Mouse (Mus musculus) heart, embryonic 15.5 days (tissue): ENCODE data around the gene Dnah2. TPM values are rescaled to one million over a fixed set of nuclear protein-coding genes. Genes with fewer than 3 reads are reported as not detected.

Experiments used
- ATAC-seq: fragments of 200-750 bp; cut with Nextera tagmentation; replicated peaks from 2 replicates; pipeline ENCODE4 v1.8.0; 2017; ENCODE audit warnings: low read depth, moderate TSS enrichment; ENCODE audit not compliant: insufficient number of reproducible peaks, insufficient read depth, low FRiP score
- H3K27ac ChIP-seq: fragments of 300-500 bp; sonication (generic); 2 replicates; pipeline ENCODE4 v1.5.1; 2015; ENCODE audit warnings: mild to moderate bottlenecking, inconsistent platforms
- H3K27me3 ChIP-seq: fragments of 300-500 bp; sonication (generic); 2 replicates; pipeline ENCODE4 v1.6.1; 2015; ENCODE audit warnings: inconsistent platforms
- H3K36me3 ChIP-seq: fragments of 300-500 bp; sonication (generic); 2 replicates; pipeline ENCODE4 v1.6.1; 2015; ENCODE audit warnings: mild to moderate bottlenecking, inconsistent platforms
- H3K4me1 ChIP-seq: fragments of 300-500 bp; sonication (generic); replicated peaks from 2 replicates; pipeline ENCODE4 v1.6.1; 2015; ENCODE audit warnings: inconsistent platforms
- H3K4me2 ChIP-seq: fragments of 300-500 bp; sonication (generic); 2 replicates; pipeline ENCODE4 v1.6.1; 2015; ENCODE audit warnings: inconsistent platforms, mild to moderate bottlenecking, moderate library complexity
- H3K4me3 ChIP-seq: fragments of 300-500 bp; sonication (generic); 2 replicates; pipeline ENCODE4 v1.5.1; 2015; ENCODE audit warnings: mild to moderate bottlenecking, inconsistent platforms
- H3K9ac ChIP-seq: fragments of 300-500 bp; sonication (generic); 2 replicates; pipeline ENCODE4 v1.6.1; 2015; ENCODE audit warnings: mild to moderate bottlenecking, inconsistent platforms
- H3K9me3 ChIP-seq: fragments of 300-500 bp; sonication (generic); replicated peaks from 2 replicates; pipeline ENCODE4 v1.6.1; 2016; ENCODE audit warnings: inconsistent platforms
- WGBS: fragments of 180-500 bp; shearing (Covaris S2); methylation state at CpG from one replicate; pipeline ENCODE4 v1.1.7; 2015; ENCODE audit warnings: mixed read lengths; 5-methylcytosine and 5-hydroxymethylcytosine counted together
- polyA plus RNA-seq: library from polyadenylated mRNA; unstranded; fragments of >200 nt; fragmentation: Nextera tagmentation; extraction: Ambion mirVana; gene quantifications from 2 replicates; pipeline ENCODE4 v1.2.1, GENCODE M21; 2015

Gene Dnah2
- polyA plus RNA-seq, 1 experiment from 2014 or later = 0.21 TPM

GRCm38 (mm10) chr11:69381356-69381755 lies 167.6 kb downstream of the Dnah2 start:
- Histone ChIP-seq H3K9me3 (no peaks in the 10 kb centered on the region), H3K27ac (0 out of 2 replicates have a peak overlapping the region, but pooled peaks have one; percentile 19), H3K4me1 (peaks cover 14% of the 10 kb centered on the region), H3K36me3 (no peaks in the 10 kb centered on the region), H3K4me3 (no peak overlapping the region), H3K4me2 (no peak overlapping the region), H3K9ac (no peak overlapping the region), H3K27me3 (no peaks in the 10 kb centered on the region)
- no peak for ATAC-seq
- WGBS = 60% methylated on average over 6 of the region's 6 CpGs

GRCm38 (mm10) chr11:69379600-69379999 lies 169.3 kb downstream of the Dnah2 start:
- 79% methylated on average over 3 of the region's 3 CpGs for WGBS
- no peak for ATAC-seq
- Histone ChIP-seq H3K4me1 (peaks cover 14% of the 10 kb centered on the region), H3K36me3 (0 out of 2 replicates have a peak, but pooled peaks cover 3% of the 10 kb centered on the region), H3K27me3 (no peaks in the 10 kb centered on the region), H3K9me3 (no peaks in the 10 kb centered on the region), H3K4me2 (no peak overlapping the region), H3K9ac (no peak overlapping the region), H3K27ac (no peak overlapping the region), H3K4me3 (no peak overlapping the region)

DNA sequence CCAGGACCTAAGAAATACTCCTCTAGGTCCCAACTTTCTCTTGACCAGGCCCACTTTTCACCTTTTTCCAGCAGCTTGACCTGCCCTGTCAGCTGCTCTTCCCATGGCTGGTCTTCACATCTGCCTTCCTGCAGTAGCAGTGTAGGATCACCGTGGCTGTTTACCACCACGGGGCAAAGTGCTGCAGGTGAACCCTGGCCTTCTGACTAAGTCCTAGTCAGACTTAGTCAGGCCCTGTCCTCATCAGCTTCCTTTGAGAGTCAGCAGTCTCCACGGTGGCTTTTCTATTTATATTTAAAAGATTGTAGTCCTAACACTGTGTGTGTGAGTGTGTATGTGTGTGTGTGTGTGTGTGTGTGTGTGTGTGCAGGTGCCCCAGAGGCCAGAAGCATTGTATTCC lies 171.1 kb downstream of the Dnah2 start:
- Histone ChIP-seq H3K27me3 (no peaks in the 10 kb centered on the region), H3K4me1 (peaks cover 12% of the 10 kb centered on the region), H3K27ac (no peak overlapping the region), H3K4me2 (no peak overlapping the region), H3K9ac (no peak overlapping the region), H3K36me3 (0 out of 2 replicates have a peak, but pooled peaks cover 3% of the 10 kb centered on the region), H3K4me3 (no peak overlapping the region), H3K9me3 (no peaks in the 10 kb centered on the region)
- 62% methylated on average over 3 of the region's 3 CpGs for WGBS
- no peak for ATAC-seq

- no peak overlapping the region for H3K4me3 ChIP-seq
- no peak overlapping the region for H3K27ac ChIP-seq
- H3K9me3 ChIP-seq = no peaks in the 10 kb centered on the region
- 0 out of 2 replicates have a peak, but pooled peaks cover 3% of the 10 kb centered on the region for H3K36me3 ChIP-seq
- ATAC-seq = no peak
- WGBS = 82% methylated on average over 4 of the region's 4 CpGs
- no peak overlapping the region for H3K4me2 ChIP-seq
- H3K9ac ChIP-seq = no peak overlapping the region
- peaks cover 22% of the 10 kb centered on the region for H3K4me1 ChIP-seq
- H3K27me3 ChIP-seq = no peaks in the 10 kb centered on the region
Measured at GRCm38 (mm10) chr11:69375646-69376045, 173.3 kb downstream of the Dnah2 start.

DNA sequence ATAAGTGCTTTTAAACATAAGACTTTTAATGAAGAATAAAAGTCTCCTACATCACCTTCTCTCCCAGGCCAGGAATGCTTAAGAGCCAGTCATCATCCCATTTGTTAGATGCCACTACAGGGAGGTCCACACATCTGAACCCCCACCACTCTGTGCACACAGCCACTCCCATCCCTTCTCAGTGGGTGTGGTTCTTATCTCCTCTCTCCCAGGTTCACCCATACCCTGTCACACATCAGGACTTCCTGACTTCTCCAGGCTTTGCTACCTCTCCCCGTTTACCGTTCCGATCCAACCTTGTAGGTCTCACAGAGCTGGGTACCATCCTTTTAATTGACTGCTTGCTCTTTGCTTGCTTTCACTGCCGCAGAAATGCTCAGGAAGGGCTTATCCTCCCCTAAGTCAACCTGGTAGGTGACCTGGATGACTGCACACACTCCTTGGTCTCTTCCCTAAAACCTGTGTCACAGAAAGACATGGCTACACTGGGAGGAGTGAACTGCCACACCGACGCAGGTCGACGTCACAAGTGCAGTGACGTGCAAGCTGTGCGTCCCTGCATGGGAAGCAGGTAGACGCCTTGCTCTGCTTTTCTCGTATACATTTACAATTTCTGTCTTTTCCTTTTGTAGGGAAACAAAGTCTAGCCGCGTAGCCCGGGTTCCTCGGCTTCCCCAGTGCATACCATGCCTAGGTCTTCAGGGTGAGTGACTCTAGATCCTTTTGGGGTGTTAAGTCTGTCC lies 175.5 kb downstream of the Dnah2 start:
- Histone ChIP-seq H3K9me3 (no peaks in the 10 kb centered on the region), H3K4me2 (no peak overlapping the region), H3K4me3 (no peak overlapping the region), H3K27me3 (no peaks in the 10 kb centered on the region), H3K36me3 (0 out of 2 replicates have a peak, but pooled peaks cover 3% of the 10 kb centered on the region), H3K4me1 (peaks cover 27% of the 10 kb centered on the region), H3K9ac (no peak overlapping the region), H3K27ac (no peak overlapping the region)
- ATAC-seq = no peak
- 84% methylated on average over 16 of the region's 16 CpGs for WGBS

DNA sequence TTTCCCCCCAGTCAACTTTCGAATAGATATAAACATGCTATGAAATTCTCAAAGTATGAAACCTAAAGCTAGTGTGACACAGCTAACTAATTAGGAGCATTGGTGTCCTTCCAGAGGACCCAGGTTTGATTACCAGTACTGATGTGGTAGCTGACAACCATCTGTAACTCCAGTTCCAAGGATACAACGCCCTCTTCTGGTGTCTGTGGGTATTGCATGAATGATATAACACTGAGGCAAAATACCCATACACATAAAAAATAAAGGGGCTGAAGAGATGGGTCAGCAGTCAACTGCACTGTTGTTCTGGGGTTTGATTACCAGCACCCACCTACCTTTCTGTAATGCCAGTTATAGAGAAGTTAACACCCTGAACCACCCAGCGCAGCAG lies 176.1 kb downstream of the Dnah2 start:
- Histone ChIP-seq H3K9ac (no peak overlapping the region), H3K27ac (no peak overlapping the region), H3K36me3 (0 out of 2 replicates have a peak, but pooled peaks cover 3% of the 10 kb centered on the region), H3K27me3 (no peaks in the 10 kb centered on the region), H3K9me3 (no peaks in the 10 kb centered on the region), H3K4me3 (no peak overlapping the region), H3K4me1 (peaks cover 32% of the 10 kb centered on the region), H3K4me2 (no peak overlapping the region)
- 61% methylated on average over 3 of the region's 3 CpGs for WGBS
- ATAC-seq = no peak

GRCm38 (mm10) chr11:69372056-69372779 lies 176.7 kb downstream of the Dnah2 start:
- Histone ChIP-seq H3K4me2 (peak overlapping the region; percentile 16; the same call in 1 of the 2 replicates), H3K9ac (no peak overlapping the region), H3K27ac (peak overlapping the region; percentile 69), H3K4me3 (0 out of 2 replicates have a peak overlapping the region, but pooled peaks have one; percentile 11), H3K27me3 (no peaks in the 10 kb centered on the region), H3K36me3 (0 out of 2 replicates have a peak, but pooled peaks cover 3% of the 10 kb centered on the region), H3K4me1 (peaks cover 36% of the 10 kb centered on the region), H3K9me3 (no peaks in the 10 kb centered on the region)
- no peak for ATAC-seq
- 22% methylated on average over 12 of the region's 12 CpGs for WGBS

GRCm38 (mm10) chr11:69371601-69372000 lies 177.3 kb downstream of the Dnah2 start:
- Histone ChIP-seq H3K27me3 (no peaks in the 10 kb centered on the region), H3K9ac (no peak overlapping the region), H3K4me2 (0 out of 2 replicates have a peak overlapping the region, but pooled peaks have one; percentile 16), H3K4me3 (no peak overlapping the region), H3K9me3 (no peaks in the 10 kb centered on the region), H3K36me3 (0 out of 2 replicates have a peak, but pooled peaks cover 3% of the 10 kb centered on the region), H3K4me1 (peaks cover 42% of the 10 kb centered on the region), H3K27ac (peak overlapping the region; percentile 69; the same call in 1 of the 2 replicates)
- no peak for ATAC-seq
- 56% methylated on average over 12 of the region's 12 CpGs for WGBS

DNA sequence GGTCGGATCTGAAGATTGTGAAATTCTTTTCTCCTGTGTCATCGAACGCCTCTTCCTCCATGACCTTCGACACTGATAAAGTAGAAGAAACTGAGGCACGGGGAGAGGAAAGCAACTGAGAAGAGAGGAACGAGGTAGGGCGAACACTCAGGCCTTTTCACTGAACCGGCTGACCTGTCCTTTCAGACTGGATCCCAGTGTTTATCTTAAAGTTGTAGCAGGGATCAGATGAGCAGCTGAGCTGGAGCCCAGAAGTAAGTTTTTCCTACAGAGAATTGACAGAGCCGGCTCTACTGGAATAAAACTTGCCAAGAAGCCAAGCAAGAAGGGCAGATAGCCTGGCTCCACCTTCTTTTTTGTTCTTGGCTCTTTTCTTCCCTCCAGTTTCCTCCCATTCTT lies 178.1 kb downstream of the Dnah2 start:
- Histone ChIP-seq H3K4me3 (no peak overlapping the region), H3K9ac (peak overlapping the region; percentile 6; the same call in 1 of the 2 replicates)
- WGBS = 34% methylated on average over 9 of the region's 9 CpGs

More for the DNA sequence above, 178.1 kb downstream of the Dnah2 start:
- Histone ChIP-seq H3K4me1 (peaks cover 48% of the 10 kb centered on the region), H3K9me3 (no peaks in the 10 kb centered on the region), H3K27me3 (no peaks in the 10 kb centered on the region), H3K36me3 (0 out of 2 replicates have a peak, but pooled peaks cover 3% of the 10 kb centered on the region), H3K4me2 (peak overlapping the region; percentile 32; the same call in 1 of the 2 replicates), H3K27ac (peak overlapping the region; percentile 56)
- no peak for ATAC-seq
